Mouse (Mus musculus) adrenal gland, adult (tissue): ENCODE data around the gene Spata32.

Experiments used
- DNase-seq, 2 experiments: peaks; one replicate each; pipeline ENCODE4 v3.0.0; 2022 to 2023; ENCODE audit warnings: low spot score in 1 of 2; ENCODE audit not compliant: inconsistent age in 2 of 2

Gene Spata32

DNA sequence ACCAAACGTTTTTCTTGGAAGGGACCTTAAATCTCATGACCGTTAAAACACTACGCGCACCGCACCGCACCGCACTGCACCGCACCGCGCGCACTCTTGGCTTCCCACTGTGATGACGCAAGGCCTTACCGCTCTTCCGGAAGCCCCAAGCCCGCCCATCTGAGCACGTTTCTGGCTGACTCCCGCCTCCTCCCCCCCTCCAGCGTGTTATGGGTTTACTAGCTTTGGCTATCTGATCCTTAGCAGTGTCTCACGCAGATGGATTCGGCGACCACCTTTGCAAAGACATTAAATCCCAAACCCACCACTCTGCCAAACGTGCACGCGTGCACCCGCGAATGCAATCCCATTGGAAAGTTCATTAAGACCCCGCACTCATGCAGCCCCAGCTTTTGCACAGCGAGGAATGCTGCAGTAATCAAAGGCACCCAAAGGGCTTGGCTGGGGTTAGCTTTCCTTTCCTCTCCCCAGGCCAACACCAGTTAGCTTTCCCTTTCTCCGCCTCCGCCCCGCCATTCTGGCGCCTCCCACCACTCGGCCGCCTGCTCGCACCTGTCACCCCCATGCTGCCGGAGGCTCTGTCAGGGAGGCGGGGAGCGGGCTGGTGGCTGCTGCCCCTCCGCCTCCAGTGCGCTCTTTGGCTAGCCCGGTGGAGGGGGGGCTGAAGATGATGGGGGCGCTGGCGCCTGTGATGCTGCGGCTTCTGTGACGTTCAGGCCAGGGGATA, at the start of gene Spata32:
Gene Spata32, minus strand, starts transcription at position 643 of the 727 bp plus-strand sequence.
- peak; percentile 72 to 82 for DNase-seq

- peak; percentile 100 for DNase-seq
Observed at GRCm38 (mm10) chr11:103267346-103268219, 49.4 kb upstream of the Spata32 start, which contains the start of gene Map3k14. Gene Map3k14, minus strand, starts transcription at chr11:103267472.

GRCm38 (mm10) chr11:103266729-103267345, 48.6 kb upstream of the Spata32 start:
- DNase-seq: no peak

- no peak for DNase-seq
Observed at GRCm38 (mm10) chr11:103265856-103266255, 47.6 kb upstream of the Spata32 start.

DNA sequence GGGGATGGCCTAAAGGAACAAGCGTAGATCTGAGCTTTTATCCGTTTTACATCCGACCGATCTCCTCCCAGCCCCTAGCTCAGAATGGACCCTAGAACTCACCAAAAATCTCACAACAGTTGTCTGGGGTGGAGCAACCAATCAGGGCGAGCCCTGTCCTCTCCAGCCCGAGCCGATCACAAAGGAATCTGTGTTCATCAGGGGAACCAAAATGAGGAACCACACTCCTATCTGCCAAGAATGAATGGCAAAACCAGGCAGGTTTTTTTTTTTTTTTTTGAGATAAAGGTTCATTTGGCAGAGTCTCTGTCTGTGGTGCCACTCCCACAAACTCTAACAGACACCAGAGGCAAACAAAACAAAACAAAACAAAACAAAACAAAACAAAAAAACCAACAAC, 47.0 kb upstream of the Spata32 start:
- no peak for DNase-seq

- DNase-seq: peak in 1 of 2 experiments; percentile 42
Observed at GRCm38 (mm10) chr11:103264427-103265005, 46.3 kb upstream of the Spata32 start.

DNA sequence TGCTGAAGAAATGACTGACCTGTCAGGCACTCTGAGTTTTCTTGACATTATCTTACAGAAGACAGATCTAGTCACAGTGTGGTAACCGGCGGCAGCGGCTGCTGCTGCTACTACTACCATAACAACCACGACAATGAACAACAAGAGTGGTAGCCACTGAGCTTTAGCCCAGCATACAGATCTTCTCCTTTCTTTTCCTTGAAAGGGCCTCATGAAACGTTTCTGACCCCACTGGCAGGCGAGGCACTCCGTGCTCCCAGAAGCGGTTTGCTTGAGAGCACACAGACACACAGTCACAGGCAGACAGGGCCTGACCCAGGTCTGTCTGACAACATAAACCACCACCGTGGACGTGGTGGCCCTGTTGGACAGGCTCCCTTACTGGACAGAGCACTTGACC, 45.3 kb upstream of the Spata32 start:
- DNase-seq: peak in 1 of 2 experiments; percentile 42

DNA sequence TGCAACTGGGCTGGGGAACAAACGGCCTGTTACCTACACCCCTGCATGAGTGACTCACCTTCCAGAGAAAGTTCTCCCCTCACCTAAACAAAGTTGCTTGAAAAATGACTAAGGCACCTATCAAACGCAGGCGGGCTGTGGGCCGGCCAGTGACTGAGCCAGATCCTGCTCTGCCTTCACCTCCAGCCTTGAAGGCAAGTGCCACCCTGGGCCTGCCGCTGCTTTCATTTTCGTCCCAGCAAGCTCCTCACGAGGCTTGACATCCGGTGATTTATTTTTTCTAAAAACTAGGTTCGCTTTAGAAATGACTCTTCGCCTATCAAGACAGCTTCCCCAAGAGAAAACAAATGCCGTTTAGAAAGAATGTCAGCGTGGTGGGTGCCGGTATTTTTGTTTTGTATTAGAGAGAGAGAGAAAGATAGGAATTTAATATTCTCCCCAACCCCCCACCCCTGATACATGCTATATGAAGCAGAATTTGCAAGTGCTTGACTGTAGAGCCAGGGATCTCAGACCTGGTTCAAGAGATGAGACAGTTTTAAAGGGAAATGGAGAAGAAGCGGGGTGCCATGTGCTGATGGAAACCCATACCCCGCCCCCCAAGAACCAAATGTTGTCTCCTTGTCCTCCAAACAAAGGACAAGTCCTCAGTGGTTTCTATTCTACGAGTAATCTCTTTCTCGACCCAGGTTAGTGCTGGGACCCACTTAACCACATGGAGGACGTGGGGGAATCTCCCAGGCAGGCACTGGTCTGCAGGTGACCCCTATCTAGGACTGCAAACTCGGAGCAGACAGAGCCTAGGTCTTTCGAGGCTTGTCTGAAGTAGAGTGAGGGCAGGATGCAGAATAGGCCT, 44.4 kb upstream of the Spata32 start:
- DNase-seq: peak; percentile 79 to 92

GRCm38 (mm10) chr11:103261671-103262411, 43.6 kb upstream of the Spata32 start:
- peak in 1 of 2 experiments; percentile 55 for DNase-seq

GRCm38 (mm10) chr11:103260515-103261192, 42.4 kb upstream of the Spata32 start:
- DNase-seq: peak; percentile 59 to 82

GRCm38 (mm10) chr11:103260034-103260433, 41.8 kb upstream of the Spata32 start:
- DNase-seq: no peak

GRCm38 (mm10) chr11:103257938-103258481, 39.8 kb upstream of the Spata32 start:
- peak; percentile 76 to 91 for DNase-seq

DNA sequence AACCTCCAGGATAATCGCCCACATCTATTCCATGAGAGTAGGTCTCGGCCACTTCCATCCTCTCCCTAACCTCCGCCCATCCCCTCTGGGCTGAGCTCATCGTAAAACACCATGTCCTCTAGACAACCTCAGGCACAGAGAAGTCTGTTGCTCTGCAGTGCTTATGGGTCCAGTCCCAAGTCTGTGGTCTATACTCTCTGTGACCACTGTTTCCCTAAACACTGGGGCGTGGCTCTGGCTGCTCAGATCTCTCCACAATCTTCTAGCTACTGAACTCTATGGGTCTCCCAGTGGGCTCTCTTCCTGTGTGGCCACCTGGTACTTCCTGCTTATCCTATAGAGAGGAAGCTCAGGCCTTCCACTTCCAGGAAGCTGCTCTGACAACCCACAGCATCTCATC, 35.4 kb upstream of the Spata32 start:
- no peak for DNase-seq

GRCm38 (mm10) chr11:103252380-103252779, 34.1 kb upstream of the Spata32 start:
- DNase-seq: no peak

GRCm38 (mm10) chr11:103250324-103250723, 32.1 kb upstream of the Spata32 start:
- no peak for DNase-seq

GRCm38 (mm10) chr11:103249509-103249908, 31.3 kb upstream of the Spata32 start:
- DNase-seq: peak in 1 of 2 experiments; percentile 36

- peak in 1 of 2 experiments; percentile 34 for DNase-seq
Observed at GRCm38 (mm10) chr11:103248837-103249236, 30.6 kb upstream of the Spata32 start.

- peak; percentile 76 to 85 for DNase-seq
Observed at GRCm38 (mm10) chr11:103247504-103248177, 29.4 kb upstream of the Spata32 start.
